Mouse (Mus musculus) brown adipose tissue, adult 24 weeks (tissue): ENCODE measurements at regions not wholly inside any gene's neighbourhood (a gene's known extent, or its start where the extent isn't known, plus 50 kb on each side); places are given as distances from the start of the nearest gene placed in this dataset.
A peak's percentile ranks its signal among the peaks of the same experiment; 100 is the strongest.

Experiments used
- H3K27ac ChIP-seq: fragments of 200-500 bp; replicated peaks from 2 replicates; pipeline ENCODE4 v1.5.1; 2012; ENCODE audit warnings: low read depth, mild to moderate bottlenecking, low read length
- H3K4me1 ChIP-seq: fragments of 200-500 bp; 2 replicates; pipeline ENCODE4 v1.6.1; 2012; ENCODE audit warnings: low read length, mixed read lengths; ENCODE audit not compliant: control insufficient read depth, insufficient read depth, insufficient read length
- H3K4me3 ChIP-seq: fragments of 200-500 bp; 2 replicates; pipeline ENCODE4 v1.5.1; 2012; ENCODE audit warnings: low read depth, mild to moderate bottlenecking, low read length, moderate library complexity; ENCODE audit not compliant: insufficient read depth

DNA sequence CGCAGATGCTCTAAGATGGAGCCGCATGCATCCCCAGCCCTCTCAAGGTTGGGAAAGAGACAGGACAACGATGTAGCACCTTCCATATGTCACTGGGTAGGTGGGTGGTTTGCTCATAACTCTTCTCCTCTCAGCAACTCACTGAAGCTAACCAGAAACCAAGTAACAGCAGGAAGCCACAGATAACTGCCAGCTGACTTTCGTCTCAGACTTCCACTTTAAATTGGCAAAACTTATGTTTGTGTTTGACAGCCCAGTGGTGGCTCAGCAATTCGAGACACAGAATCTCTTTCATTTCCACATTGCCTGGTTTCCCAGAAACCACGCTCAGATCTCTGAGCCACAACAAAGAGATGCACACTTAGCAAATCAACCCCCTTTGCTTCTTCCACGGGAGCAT, 159.1 kb downstream of the Hlx start:
- Histone ChIP-seq H3K4me3 (no peak overlapping the region), H3K4me1 (no peaks in the 10 kb centered on the region), H3K27ac (no peak overlapping the region)

DNA sequence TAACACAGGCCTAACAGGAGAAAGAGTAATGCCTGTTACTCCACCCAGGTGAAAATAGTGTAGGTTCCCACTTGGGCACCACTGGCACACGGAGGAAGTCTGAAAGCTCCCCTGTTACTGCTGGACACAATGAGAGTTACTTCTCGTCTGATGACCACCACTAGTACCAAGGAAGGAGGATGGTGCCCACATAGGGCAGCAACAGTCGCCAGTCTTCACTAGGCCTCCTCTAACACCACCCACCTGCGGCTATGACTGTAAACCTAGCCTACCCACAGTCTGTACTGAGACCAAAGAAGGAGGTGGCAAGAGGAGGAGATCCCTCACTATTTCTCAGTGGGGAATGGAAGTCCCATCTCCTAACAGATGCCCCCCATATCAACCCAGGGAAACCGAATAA, 161.7 kb downstream of the Hlx start:
- no peak overlapping the region for H3K27ac ChIP-seq
- H3K4me1 ChIP-seq: no peaks in the 10 kb centered on the region
- no peak overlapping the region for H3K4me3 ChIP-seq

DNA sequence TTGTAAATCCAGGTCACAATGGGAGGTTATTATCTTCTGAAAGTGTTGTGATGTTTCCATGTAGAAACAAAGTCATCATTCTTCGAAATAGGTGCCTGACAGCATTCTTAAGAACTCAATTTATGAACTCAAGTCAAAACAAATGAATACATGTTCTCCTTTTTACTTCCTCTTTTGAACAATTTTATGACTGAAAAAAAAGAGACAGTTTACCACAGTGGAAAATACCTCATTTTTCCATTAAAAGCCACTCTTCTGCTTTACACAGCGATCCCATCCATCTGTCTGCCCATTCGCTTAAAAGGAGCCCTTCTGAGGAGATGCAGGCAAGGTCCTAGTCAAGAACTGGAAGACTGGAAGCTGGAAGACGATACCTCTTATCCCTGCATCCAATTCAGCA, 169.5 kb downstream of the Hlx start:
- Histone ChIP-seq H3K4me1 (no peaks in the 10 kb centered on the region), H3K27ac (peak overlapping the region; percentile 39; the same call in 1 of the 2 replicates), H3K4me3 (no peak overlapping the region)

DNA sequence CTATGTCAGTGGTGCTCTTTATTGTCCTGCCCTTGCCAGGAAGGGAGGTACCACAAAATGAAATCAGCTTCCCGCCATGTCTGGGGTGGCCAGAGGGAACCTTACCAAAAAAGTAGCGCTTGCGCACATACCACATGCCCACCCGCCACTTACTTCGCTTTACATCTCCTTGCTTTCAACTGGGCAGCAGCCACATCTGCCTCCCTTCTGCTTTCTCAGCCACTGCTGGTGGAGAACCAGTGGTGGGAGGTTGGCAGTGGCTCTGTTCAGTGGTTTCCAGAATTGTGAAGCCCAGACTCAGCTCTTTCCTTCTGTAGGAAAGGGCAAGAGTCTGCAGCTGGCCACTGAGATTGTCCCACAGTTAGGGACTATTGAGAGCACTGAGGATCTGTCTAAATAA, 170.2 kb downstream of the Hlx start:
- Histone ChIP-seq H3K4me3 (no peak overlapping the region), H3K27ac (no peak overlapping the region), H3K4me1 (no peaks in the 10 kb centered on the region)

DNA sequence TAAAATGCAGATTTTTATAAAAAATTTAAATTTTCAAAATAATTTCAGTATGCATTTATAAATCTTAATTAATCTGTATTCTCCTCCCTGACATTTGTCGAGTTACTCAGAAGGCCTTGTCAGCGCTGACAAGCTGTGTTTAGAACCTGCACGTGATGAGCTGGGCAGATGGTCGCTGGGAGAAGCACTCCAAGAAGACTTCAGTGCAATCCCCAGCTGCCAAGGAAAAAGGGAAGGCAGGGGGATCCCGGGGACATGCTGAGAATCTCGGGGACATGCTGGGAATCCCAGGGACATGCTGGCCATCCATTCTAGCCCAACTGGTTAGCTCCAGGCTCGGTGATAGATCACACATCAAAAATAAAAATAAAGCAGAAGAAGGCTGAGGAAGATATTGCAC, 172.9 kb downstream of the Hlx start:
- Histone ChIP-seq H3K27ac (no peak overlapping the region), H3K4me1 (no peaks in the 10 kb centered on the region), H3K4me3 (no peak overlapping the region)

DNA sequence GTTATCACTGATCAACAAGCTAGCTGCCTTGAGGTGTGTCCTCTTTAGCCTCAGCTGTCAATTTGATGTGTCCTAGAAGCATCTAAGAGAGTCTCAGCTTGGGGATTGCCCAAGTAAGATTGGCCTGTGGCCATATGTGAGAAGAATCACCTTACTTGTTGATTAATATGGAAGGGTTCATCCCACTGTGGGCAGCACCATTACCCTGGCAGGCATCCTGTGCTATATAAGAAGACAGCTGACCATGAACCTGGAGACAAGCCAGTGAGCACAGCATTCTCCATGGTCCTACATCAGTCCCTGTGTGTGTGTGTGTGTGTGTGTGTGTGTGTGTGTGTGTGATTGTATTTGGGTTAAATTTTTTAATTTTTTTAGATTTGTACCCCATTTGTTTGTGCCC, 178.6 kb downstream of the Hlx start:
- Histone ChIP-seq H3K4me1 (no peaks in the 10 kb centered on the region), H3K4me3 (no peak overlapping the region), H3K27ac (no peak overlapping the region)

DNA sequence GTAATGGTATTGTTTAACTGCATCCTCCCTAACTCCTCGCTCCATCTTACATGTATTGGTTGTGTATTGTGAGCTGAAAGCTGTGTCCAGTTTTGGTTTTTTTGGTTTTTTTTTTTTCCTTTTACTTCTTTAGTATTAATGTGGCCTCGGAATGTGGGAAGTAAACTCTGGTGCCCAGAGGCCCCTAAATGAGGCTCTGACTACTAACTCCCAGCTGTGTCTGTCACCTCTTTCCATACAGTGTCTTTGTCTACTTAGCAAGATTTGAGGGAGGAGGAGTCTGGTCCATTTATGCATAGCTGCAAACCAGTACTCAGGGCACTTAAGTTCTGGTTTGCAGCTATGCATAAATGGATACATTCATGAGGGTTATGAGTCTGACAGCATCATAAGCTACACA, 181.9 kb downstream of the Hlx start:
- no peak overlapping the region for H3K4me3 ChIP-seq
- no peak overlapping the region for H3K27ac ChIP-seq
- H3K4me1 ChIP-seq: no peaks in the 10 kb centered on the region

DNA sequence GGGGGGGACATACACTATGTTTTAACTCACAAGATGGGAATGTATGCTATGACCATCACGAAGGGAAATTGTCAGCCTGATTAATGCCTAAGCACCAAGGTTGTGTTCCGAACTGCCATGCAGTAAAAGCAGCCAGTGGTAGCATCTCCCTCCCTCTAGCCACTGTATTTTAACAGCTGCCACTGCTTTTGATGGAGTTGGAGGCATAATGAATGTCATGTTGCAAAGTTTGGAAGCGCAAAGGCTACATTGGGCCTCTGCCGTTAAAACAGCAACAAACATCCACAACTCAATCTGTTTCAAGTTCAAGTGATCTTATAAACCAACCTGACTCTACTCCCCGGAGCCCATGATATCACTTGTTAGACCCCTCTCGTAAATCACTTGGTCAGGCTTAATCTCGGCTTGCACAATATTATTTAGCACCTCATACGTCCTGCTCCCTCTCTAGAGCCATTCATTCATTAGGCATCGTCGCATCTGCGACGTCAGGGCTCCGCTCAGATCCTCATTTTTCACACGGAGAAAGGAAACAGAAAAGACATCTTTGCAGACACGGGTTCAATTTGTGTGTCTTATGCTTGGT, 184.7 kb downstream of the Hlx start:
- no peak overlapping the region for H3K4me3 ChIP-seq
- no peak overlapping the region for H3K27ac ChIP-seq
- H3K4me1 ChIP-seq: no peaks in the 10 kb centered on the region

DNA sequence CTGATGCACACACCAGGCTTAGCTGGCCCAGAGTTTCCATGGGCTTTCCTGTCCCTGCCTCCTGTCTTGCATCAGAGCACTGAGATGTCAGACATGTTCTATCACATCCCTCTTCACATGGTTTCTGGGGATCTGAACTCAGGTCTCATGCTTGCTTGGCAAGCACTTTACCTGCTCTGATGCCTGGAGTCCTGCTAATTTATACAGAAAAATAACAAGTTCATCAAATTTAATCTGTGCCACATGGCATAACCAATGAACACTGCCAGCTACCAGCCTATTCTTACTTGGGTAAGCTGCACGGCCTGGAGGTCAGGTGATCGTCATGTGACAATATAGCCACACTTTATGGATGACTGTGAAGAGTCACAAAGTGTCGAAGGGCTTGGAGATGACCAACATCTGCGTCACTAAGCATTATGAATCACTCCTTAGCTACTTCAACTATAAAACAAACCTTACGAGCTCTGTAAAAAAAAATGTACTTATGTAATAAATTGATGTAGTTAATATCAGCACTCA, 186.2 kb downstream of the Hlx start:
- H3K4me1 ChIP-seq: no peaks in the 10 kb centered on the region
- no peak overlapping the region for H3K27ac ChIP-seq
- no peak overlapping the region for H3K4me3 ChIP-seq

DNA sequence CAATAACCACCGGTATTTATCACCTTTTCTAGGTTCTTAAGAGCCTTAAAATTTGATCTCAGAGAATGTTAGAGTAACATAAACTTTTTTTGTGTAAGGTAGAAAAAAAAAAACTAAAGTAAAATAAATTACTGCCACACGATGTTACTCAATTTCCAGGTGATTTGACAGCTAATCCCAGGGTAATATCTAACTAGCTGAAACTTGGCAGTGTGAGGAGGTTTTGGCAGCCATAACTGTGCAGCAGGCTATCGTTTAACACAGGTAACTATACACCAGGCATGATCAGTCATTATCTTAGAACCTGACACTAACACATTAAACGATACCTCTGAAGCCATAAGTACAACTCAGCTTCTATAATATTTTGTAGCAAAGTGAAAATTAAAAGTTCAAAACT, 187.3 kb downstream of the Hlx start:
- H3K4me1 ChIP-seq: no peaks in the 10 kb centered on the region
- no peak overlapping the region for H3K4me3 ChIP-seq
- H3K27ac ChIP-seq: no peak overlapping the region

DNA sequence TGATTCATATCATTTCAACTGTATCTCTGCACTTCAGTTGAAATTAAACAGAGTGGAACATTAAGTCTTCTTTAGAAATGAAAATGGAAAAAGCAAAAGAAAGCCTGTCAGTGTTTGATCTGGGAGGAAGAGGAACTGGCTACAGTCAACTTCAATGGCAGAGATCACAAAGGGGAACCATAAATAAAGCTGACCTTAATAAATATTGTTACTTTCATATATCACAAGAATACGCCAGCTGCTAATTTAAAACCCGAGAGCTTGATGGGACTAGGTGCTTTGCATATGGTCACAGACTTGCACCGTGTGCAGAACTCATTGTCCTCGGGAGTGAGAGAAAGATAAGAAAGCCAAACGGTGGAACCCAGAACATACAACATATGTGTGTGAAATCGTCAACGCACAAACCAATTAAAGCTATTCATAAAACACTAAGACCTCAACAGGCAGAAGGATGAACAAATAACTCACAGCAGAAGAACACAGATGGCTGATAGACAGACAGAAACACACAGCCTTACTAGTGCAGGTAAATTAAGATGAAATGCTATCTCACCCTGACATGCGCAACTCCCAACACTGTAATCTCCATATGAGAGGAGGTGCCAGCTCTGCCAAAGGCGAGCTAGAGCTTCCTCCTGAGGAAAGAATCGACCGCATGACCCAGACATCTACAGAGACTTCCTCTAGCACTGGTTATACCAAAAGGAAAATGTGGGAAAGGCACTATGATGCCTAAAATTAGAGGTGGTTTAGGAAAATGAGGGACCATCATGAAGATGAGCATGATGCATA, 189.9 kb downstream of the Hlx start:
- Histone ChIP-seq H3K4me1 (no peaks in the 10 kb centered on the region), H3K27ac (no peak overlapping the region), H3K4me3 (no peak overlapping the region)

DNA sequence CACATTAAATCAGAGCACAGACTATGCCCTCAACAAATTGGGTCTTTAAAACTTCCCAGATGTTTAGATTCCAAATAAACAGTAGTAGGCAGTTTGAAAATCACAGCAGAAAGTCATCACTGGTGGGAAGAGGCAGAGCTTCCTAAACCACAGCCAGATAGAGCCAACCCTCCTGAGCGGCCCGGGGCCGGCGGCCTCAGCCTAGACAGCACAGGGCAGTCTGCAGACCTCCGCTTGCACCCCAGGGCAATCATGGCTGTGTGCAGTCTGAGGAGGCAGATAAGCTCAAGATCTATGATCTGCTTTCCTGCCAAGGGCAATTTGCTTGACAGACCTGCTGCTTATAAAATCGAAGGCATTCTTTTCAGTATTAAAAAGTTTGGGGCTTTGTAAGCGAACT, 192.6 kb downstream of the Hlx start:
- H3K4me1 ChIP-seq: 0 out of 2 replicates have a peak, but pooled peaks cover 4% of the 10 kb centered on the region
- H3K4me3 ChIP-seq: no peak overlapping the region
- no peak overlapping the region for H3K27ac ChIP-seq

DNA sequence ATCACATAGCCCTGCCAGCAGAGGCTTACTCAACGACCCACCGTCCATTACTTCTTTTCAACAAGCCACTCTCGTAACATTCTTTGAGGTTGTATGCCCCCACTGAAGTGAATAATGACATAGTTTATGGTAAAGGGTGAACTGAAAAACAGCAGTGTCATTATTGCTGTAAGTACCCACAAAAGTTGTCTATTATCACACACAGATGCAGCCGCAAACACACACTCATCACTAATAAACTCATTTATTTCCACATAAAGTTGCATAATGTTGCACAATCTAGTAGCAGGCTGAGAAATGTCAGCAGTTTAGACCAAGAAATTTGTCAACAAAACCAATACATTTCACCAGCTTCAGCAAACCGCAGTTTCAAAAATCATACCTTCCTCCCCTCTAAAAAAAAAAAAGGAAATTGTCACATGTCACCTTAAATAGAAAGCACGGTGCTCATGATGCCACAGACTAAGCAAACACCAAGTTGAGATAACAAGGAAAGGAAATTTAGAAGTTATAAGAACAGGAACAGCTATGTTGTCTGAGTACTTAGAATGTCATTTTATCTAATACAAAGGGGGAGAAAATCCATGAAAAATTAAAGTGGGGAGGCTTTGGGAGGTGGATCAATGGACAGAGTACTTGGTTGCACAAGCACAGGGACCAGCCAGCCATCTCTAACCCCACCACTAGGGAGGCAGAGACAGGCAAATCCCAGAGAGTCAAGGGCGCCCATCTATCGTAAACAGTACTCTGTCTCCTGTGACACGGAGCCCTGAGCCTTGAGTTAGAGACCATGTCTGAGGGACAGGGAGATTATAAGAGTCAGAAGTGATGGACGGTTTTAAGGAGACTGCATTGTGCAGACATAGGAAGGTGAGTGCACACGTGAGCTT, 195.9 kb downstream of the Hlx start:
- H3K4me1 ChIP-seq: peaks cover 6% of the 10 kb centered on the region; the same call in 1 of the 2 replicates
- peak overlapping the region; percentile 54 for H3K27ac ChIP-seq
- H3K4me3 ChIP-seq: no peak overlapping the region

DNA sequence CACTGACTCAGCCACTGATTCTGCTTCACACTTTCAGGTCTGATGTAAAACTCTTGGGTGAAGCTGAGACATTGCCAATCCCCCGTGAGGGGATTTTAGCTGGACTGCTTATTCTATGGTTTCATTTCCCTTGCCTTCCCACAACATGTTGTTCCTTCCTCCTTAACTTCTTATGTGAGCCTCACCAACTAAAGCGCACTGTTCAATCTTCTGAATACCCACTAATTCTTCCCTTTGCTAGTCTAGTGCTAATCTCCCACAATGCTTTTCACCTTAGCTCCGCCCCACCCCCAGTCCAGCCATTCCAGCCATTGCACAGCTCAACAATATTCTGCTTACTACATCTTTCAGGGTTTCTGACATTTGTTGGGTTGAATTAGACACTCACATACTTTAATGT, 196.7 kb downstream of the Hlx start:
- no peak overlapping the region for H3K4me3 ChIP-seq
- H3K27ac ChIP-seq: peak overlapping the region; percentile 46
- peaks cover 6% of the 10 kb centered on the region; the same call in 1 of the 2 replicates for H3K4me1 ChIP-seq

DNA sequence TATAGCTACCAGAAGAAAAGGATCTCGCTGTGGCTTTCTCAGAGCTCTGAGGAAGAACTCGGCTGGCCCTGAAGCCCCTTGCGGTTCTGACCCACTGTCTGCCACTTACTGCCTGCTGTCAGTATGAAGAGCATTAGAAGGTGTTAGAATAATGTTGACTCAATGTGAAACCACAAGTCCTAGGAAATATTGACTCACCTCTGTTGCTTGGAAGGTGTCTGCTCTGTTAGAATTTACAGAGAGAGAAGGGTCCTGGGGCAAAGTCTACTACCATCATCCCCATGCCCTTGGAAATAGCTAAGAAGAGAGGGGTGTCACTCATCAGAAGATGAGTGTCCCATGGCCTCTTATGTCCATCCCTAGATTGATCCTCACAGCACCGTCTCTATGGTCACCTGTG, 197.9 kb downstream of the Hlx start:
- H3K4me3 ChIP-seq: no peak overlapping the region
- peaks cover 6% of the 10 kb centered on the region; the same call in 1 of the 2 replicates for H3K4me1 ChIP-seq
- H3K27ac ChIP-seq: no peak overlapping the region
